Mouse (Mus musculus): ENCODE measurements around the gene Gimap1. TPM values are rescaled to one million over a fixed set of nuclear protein-coding genes. Genes with fewer than 3 reads are reported as not detected.
A peak's percentile ranks its signal among the peaks of the same experiment; 100 is the strongest.

Gimap1 gene
- total RNA-seq, 4 experiments from 2014 or later: 6.3 to 9.4 (median 8.0) TPM

DNA sequence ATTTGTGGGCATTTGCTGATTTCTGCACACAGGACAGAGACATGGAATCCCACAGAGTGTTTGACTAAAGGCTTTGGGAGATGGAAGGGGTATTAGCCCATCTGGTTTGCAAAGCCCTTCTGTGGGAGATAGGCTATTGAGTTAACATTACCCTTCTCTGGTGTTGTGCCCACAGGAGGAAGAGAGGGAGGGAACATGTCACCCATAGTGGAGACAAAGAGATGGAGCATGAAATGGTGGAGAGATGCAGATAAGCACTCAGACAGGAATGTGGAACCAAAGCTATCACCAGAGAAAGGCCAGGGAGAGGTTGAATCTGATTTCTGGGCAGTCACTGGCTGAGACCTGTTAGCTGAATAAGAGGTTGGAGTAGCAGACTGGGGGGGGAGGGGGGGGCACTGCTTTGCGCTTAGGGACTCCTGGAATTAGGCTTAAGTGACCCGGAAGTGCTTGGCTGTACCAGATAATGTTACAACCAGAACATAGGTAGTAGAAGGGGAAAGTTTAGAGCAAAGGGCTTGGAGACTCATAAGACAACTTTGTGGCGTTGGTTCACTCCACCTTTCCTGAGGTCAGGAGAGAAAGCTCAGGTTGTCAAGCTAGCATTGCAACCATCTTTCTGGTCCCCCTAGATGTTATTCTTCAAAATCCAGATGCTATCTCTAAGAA, 1.8 kb downstream of the Gimap1 start:
- DNase-seq (ENCODE audit: low spot score): no peak

DNA sequence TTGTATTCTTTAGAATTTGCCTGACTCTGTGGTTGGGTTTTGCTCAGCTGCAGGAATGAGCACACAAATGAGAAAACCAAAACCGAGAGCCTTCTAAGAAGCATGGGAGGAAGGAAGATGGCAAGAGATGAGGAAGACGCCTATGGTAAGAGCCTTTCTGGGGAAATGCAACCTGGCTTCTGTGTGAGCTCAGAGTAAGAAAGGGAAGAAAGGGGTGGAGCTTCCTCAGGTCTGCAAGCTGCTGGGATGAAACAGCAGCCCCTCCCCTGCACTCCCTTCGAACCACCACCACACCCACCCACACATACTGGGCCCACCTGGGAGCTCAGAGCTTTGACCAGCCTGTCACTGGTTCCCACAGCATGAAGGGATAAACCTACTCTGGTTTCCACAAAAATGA, 2.4 kb downstream of the Gimap1 start:
- DNase-seq (ENCODE audit: low spot score): no peak

DNA sequence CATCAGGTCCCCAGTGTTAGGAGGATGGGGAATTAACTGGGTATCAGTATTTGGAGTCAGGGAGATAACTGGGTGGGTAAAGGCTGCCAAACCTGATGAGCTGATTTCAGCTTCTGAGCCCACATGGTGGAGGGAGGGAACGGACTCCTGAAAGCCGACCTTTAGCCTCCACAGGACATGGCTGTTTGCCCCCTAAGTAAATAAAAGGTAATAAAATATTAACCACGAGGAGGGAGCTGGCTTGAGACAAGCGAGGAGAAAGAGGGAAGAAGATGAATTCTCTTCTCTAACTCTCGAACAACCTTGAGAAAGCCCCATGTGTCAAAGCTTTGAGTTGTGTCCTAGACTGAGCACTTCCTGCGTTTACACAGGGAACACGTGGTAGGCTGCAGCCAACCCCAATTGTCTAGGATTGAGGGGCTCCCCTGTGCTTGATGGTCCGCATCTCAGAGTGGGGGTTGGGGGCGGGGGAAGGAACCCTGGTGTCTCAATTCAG, 2.9 kb downstream of the Gimap1 start:
- no peak for DNase-seq (ENCODE audit: low spot score)

DNA sequence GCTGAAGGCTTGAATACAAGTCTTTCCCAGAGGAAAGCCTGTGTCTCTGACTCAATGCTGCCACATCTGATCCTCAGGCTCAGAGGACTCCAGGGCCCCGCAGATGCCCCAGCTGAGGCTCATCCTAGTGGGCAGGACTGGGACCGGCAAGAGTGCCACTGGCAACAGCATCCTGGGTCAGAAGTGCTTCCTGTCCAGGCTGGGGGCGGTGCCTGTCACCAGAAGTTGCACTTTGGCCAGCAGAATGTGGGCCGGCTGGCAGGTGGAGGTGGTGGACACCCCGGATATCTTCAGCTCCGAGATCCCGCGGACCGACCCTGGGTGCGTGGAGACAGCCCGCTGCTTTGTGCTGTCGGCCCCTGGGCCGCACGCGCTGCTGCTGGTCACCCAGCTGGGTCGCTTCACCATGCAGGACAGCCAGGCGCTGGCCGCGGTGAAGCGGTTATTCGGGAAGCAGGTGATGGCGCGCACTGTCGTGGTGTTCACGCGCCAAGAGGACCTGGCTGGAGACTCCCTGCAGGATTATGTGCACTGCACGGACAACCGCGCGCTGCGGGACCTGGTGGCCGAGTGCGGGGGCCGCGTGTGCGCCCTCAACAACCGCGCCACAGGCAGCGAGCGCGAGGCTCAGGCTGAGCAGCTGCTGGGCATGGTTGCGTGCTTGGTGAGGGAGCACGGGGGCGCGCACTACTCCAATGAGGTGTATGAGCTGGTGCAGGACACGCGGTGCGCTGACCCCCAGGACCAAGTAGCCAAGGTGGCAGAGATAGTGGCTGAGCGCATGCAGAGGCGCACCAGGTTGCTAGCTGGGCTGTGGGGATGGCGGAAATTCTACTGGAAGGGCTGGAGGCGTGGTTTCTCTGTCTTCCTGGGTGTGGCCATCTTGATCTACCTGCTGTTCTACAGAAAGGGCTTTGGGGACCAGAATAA, 3.8 kb downstream of the Gimap1 start:
- DNase-seq (ENCODE audit: low spot score): no peak

DNA sequence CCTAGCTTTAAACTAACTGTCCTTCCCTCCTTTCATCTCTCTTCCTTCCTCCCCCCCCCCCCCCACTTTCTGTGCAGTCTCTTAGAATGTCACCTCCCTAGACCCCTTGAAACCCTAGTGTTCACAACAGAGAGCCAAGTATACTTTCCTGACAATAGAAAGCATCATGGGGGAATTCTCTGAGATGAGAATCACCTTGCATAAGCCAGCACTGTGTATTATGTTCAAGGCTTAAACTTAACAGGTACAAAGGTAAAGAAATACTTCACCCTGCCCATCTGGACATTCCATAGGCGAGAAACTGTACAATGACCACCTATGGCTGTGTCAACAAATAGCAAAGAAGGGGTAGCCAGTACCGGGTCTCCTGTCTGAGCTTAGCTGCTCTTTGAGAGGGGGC, 6.6 kb downstream of the Gimap1 start:
- DNase-seq (ENCODE audit: low spot score): no peak

DNA sequence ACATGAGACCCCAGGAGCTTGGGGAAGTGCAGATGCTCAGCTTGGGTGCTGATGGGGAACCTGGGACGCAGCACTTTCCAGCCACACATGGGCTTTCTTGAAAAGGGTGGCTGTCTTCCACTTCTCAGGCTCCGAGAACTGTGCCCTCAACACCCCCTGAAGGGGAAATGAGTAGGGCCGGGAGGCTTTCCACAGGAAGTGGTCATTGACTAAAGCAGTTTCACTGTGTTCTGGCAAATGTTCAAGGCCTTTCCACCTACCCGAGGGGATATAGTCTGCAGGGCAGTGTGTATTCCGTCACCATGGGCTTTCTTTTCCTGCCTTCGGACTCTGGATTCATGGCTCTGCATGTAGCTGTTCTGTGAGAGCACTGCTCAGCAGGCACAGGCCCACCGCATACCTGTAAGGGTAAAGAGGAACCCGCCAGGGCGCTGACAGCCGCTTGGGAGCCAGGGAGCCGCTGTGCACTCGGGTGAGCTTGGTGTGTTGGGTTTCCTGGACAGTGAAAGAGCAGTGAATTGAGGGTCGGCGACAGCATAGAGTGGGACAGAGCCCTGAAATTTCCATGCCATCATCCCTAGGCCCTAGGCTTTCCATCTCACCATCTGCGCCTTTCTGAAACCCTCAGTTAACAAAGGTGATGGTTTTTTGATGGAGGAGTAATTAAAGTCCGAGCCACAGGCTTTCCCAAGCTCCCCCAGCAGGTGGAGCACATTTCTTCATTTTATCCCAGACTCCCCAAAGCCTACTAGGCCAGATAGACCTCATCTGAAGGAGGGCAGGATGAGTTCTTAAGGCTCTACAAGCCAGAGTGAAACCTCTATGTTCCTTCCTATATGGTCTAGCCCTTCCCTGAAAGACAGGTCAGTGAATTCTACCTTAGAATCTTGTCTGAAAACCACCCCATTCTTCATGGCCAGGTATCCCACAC, 7.4 kb downstream of the Gimap1 start, which contains the start of gene Gimap5:
Gene Gimap5 (plus strand): TSS at position 239 of the 931 bp plus-strand sequence.
- peak; percentile 76 for DNase-seq (ENCODE audit: low spot score)

DNA sequence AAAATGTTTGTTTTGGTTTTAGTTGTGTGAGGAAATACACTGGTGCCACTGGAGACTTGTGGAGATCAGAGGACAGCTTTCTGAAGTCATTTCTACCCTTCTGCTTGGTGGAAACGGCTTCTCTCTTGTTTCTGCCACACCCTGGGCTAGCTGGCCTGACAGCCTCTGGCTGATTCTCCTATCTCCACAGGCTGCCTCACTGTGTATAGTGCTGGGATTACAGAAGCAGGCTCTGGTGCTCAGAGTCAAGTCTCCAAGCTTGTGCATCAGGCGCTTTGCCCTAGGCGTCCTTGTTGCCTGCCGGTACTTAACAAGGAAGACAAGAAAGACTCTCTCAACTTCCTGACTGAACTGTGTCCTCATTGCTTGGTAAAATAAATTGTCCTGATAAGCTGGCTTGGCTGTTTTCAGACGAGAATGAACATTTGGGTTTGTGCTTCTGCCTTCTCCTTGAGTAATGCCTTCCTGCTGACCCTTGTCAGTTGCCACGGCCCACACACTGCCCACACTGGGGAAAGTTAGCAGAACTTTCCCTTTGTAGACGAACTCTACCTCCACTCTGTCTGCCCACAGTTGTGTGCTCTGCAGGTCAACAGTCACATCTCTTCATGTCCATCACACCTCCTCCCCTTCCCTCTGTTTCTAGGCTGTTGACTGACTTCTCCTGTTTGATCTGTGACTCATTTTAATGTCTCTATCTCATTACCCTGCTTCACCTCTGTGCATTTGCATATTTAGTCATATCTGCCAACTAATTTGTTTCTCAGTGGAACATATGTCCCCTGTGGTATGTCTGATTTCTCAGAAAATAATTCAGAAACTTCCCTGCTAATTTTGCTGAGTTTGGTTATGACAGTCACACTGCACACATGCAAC, 8.5 kb downstream of the Gimap1 start:
- no peak for DNase-seq (ENCODE audit: low spot score)

DNA sequence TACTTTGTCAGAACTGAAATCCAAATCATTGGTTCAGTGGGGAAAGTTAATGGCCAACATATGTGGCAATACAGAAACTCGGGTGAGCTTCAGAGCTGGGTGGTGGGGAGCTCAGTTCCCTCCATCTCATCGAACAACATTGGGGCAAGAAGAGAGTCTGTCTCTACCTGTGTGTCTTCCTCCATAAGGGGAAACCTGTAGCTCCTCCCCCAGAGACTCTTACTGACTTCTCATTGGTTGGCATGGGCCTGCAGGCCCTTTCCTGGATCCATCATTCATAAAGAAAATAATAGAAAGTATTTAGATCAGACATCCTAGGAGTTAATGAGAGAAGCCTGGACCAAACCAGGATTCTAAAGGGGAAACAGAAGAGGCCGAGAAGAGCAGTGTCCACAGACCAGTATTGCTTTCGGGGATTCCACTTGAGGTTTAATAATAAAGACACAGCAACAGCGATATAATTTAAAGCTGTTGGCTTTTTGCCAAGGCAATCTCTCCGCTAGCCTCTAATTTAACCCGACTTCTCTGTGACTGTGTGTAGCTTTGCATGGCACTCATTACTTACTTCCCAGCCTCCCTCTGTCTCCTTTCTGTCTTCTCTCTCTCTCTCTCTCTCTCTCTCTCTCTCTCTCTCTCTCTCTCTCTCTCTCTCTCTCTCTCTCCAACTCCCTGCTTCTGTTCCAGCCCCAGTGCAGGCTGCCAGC, 24.9 kb downstream of the Gimap1 start:
- DNase-seq (ENCODE audit: low spot score): no peak

DNA sequence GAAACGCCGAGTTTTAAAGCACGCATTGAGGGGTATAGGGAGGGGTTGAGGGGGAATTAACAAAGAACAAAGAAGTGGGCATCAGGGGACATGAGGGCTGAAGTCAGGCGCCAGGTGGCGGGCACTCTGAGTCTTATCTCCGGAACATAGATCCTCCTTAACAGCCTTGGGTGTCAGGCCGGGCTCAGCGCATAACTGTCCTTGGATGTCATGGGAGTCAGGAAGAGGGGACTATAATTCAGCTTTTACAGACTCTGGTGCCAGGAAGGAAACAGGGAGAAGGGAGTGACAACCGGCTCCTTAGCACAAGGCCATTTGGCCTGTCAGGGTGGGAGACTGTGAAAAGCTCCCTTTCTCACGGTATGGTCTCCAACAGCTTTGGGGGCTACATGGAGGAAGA, 25.6 kb downstream of the Gimap1 start:
- no peak for DNase-seq (ENCODE audit: low spot score)

DNA sequence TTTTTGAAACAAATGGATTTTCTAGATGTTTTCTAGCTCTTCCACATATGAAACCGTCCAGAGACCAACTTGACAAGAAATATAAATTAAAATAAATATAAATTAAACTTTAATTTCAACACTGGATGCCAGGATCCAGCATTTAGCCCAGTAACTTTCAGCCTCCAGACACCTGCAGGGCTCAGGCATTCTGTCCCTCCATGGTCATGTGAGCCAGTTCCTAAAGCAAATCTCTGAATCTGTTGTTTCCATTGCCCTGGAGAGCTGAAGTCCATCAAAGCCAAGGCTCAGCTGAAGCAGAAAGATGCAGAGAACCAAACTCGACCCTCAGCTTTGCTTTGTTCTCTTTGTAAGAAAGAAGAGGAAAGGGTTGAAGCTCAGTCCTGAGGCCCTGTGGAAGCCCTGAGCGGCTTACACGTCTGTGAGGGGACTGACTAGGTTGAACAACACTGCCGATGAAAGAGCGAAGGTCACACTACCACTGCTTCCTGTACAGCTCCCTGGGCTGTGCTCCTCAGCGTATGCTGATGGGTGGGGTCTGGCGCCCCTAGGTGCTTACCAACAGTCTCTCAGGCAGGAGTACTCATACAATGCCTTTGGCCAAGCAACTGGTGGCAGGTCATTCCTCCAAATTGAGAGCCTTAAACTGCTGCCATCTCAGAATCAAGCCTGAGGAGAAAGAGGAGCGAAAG, 29.5 kb downstream of the Gimap1 start:
- no peak for DNase-seq (ENCODE audit: low spot score)

DNA sequence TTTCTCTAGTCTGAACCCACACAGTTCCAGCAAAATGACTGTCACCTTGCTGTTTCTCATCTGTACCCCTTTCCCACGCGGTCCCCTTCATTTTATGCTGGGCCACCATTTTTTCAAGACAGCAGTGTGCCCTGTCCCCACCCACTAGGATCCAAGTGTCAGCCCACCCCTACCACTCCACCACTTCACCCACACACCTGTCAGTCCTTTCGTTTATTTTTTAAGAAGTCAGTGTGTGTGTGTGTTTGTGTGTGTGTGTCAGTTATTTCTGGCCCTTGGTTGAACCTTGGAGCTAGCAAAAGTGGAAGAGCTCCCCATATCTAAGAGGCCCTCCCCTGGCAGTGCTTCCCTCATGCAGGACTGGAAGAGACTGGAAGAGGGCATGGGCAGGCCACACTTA, 30.1 kb downstream of the Gimap1 start:
- no peak for DNase-seq (ENCODE audit: low spot score)

DNA sequence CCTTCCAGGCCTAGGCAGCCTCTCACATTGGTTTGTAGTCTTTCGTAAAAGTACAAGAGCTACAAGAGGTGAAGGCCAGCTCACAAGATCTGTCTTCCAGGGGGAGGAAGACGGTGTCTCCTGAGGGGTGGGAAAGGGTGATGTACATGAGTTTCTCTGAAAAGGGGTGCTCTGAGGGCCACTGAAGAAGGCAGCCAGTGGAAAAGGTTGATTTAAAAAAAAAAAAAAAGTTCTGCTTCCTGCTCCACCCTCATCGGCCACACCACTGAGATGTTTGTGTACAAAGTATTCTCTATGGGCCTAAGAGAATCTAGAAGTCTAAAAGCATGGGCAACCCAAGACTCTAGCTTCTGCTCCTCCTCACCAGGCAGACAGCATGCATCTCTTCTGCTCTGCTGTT, 31.8 kb downstream of the Gimap1 start, which contains the start of gene Gimap3:
Gene Gimap3 (minus strand): TSS at position 156 of the 400 bp plus-strand sequence.
- DNase-seq (ENCODE audit: low spot score): no peak

DNA sequence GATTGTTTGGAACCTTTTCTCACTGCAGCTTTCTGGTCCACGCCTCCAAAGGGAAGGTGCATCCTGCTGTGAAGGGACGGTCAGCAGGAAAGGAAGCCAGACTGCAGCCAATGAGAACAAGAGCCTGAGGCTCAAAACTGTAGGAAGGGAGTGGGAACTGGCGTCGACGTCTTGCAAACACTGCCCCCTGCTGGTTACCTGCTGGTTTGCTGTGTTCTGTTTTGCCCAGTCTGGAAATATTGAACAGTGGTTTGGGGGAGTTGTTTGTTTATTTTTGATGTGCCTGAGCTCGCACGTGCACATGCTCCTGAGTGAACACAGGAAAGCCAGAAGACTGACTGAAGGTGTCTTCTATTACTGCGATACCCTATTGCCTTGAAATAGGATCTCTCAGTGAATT, 33.2 kb downstream of the Gimap1 start:
- DNase-seq (ENCODE audit: low spot score): peak; percentile 86

DNA sequence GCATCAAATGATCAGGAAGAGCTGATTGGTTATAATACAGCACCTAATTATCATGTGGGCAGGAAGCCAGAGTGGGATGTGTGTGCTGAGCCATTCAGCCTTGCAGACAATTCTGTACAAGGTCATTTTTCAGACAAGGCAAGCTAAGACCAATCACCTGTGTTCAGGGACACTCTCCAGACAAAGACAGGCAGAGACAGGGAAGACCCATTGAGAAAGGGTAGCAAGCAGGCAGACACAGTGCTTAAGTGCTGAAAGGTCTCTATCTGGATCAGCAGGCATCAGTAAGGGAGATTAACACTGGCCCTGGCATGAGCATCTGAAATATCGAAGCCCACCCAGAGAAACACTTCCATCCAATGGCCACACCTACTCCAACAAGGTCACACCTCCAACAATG, 45.6 kb downstream of the Gimap1 start:
- no peak for DNase-seq (ENCODE audit: low spot score)

DNA sequence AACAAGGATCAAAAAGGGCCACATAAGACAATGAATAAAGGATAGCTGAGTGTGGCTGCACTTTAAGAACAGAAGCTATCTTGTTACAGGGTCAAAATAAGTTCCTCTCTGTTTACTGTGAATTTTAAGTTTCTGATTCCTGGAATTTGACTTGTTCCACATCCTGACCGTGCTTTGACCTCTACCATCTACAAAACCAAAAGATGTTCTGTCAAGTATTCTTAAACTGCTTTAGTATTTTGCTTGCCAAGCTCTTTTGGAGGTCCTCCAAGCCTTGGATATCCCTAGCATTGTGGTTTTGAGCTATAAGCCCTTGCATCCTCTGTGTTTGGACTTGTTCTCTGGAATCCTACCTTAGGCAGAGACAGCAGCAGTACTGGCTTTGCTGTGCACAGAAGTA, 46.3 kb downstream of the Gimap1 start:
- DNase-seq (ENCODE audit: low spot score): peak; percentile 48

DNA sequence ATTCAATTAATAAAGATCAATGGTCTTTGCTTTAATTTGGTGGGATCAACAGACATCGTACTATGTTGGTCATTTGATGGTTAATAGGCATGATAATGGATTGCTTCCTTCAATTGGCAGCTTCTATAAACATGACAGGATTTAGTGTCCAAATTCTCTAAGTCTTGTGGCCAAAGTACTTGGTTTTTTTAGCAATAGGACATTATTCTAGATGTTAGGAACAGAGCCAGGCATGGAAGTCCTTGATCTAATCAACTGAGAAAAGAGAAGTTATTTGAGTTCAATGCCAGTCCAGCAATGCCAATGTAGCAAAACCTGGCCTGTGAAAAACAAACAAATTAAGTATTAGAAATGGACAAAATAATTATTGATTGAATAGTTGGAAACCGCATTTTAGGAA, 46.7 kb downstream of the Gimap1 start:
- no peak for DNase-seq (ENCODE audit: low spot score)

DNA sequence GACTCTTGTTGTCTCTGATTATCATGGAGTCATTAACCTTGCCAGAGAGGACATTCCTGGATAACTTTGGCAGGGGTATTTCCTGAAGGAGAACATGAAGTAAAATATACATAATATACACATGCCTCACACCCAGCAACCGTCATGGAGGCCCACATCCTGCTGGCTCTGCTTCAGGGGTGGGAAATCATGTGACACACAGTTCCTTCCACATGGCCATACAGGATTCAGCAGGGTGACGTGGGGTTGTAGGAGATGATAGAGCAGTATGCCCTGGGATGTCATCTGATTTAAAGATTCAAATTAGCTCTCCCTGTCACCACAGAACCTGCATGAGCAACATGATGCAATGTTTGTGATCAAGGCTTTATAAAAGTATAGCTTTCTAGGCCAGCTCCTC, 49.0 kb downstream of the Gimap1 start:
- DNase-seq (ENCODE audit: low spot score): no peak
